Mouse (Mus musculus): ENCODE measurements around the gene Atf6.

DNA sequence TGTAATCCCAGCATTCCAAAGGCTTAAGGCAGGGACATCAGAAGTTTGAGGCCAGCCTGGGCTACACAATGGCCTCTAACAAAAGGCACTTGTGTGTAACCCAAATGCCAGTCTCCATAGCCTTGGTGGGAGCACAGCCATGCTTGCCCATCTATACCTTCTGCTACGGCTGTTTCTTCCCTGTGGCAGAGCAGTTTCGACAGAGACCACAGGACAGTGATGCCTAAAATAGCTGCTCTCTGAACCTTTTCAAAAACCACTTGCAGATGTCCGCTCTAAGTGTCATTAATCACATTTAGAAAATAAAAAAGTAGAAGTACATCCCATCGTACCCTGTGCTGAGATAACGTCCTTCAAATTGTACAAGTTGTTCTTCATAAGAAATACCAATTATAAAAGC lies 2.2 kb downstream of the Atf6 start:
- TF ChIP-seq CTCF (IDR thresholded peaks at IDR 0.05; ENCODE audit: low read depth, low read length), result no peak
- TF ChIP-seq POLR2A (IDR thresholded peaks at IDR 0.05; ENCODE audit: insufficient read depth, low read length), result no peak
- TF ChIP-seq EP300 (IDR thresholded peaks at IDR 0.05; ENCODE audit: insufficient read depth, low read depth, low read length), result no peak
